Comparison of ENCODE assay signal across 16 mouse cellular contexts in genomic region chr11:74493936-74494335, GRCm38 (mm10).
DNase-seq lines count a peak whose midpoint lies in the region; ATAC-seq and TF ChIP-seq lines count a peak whose summit lies in the region.
"Had no signal": no experiment of that assay in that cellular context is flagged by ENCODE, and none has a peak within 500 bp of the region (broad histone marks: within the 10 kb centered on the region; RNA-seq: fewer than 3 reads in every experiment).

No protein-coding gene starts in this region.

- peaks cover 7% of the 10 kb centered on the region for H3K9me3 ChIP-seq in CH12.LX (replicated peaks; ENCODE audit: low read length)
- H3K9me3 ChIP-seq in intestine, embryonic 15.5 days, result no peaks in the 10 kb centered on the region
- H3K9me3 ChIP-seq in midbrain, embryonic 11.5 days (ENCODE audit: control insufficient read depth, low read length), result no peaks in the 10 kb centered on the region
- H3K9me3 ChIP-seq: limb, embryonic 12.5 days had no signal

- H3K36me3 ChIP-seq in CH12.LX (replicated peaks in 1 of 2; ENCODE audit: control insufficient read depth in 1 of 2, insufficient read depth in 1 of 2, low read length in 1 of 2), result peaks cover 21 to 84% of the 10 kb centered on the region in 2 experiments
- H3K36me3 ChIP-seq in intestine, embryonic 15.5 days, result no peaks in the 10 kb centered on the region
- H3K36me3 ChIP-seq in midbrain, embryonic 11.5 days (ENCODE audit: control insufficient read depth, insufficient read depth, low read length), result no peaks in the 10 kb centered on the region
- H3K36me3 ChIP-seq: limb, embryonic 12.5 days had no signal

- H3K27me3 ChIP-seq in CH12.LX (replicated peaks), result no peaks in the 10 kb centered on the region
- H3K27me3 ChIP-seq in intestine, embryonic 15.5 days (replicated peaks), result no peaks in the 10 kb centered on the region
- H3K27me3 ChIP-seq in midbrain, embryonic 11.5 days (ENCODE audit: control insufficient read depth, insufficient read depth, low read length), result no peaks in the 10 kb centered on the region
- H3K27me3 ChIP-seq: limb, embryonic 12.5 days had no signal

- intact Hi-C loops in left cerebral cortex, postnatal 25 days (cut with DNase I), result no loop called here

- dilution Hi-C loops in CH12.LX (cut with MboI; ENCODE audit: extremely low pct_ligation_motif_present, extremely low pct_unique_long_range_greater_than_20kb, low sequenced_read_pairs), result no loop called here

- no peak for TF ChIP-seq EP300 in CH12.LX (IDR thresholded peaks at IDR 0.05; ENCODE audit: low read length)

- no peak for TF ChIP-seq CTCF in CH12.LX (conservative IDR thresholded peaks at IDR 0.05 in 1 of 2, IDR thresholded peaks at IDR 0.05 in 1 of 2; ENCODE audit: low read depth in 2 of 2, low read length in 2 of 2)

- TF ChIP-seq POLR2A in CH12.LX (IDR thresholded peaks at IDR 0.05; ENCODE audit: low read depth, low read length), result no peak

- peaks cover 29 to 89% of the 10 kb centered on the region in 2 experiments for H3K4me1 ChIP-seq in CH12.LX (ENCODE audit: control insufficient read depth in 1 of 2, insufficient read depth in 2 of 2)
- H3K4me1 ChIP-seq in intestine, embryonic 15.5 days (replicated peaks), result peaks cover 16% of the 10 kb centered on the region
- H3K4me1 ChIP-seq in midbrain, embryonic 11.5 days (ENCODE audit: control insufficient read depth, insufficient read depth, low read length), result no peaks in the 10 kb centered on the region

- H3K9ac ChIP-seq in CH12.LX (ENCODE audit: insufficient read depth, low read depth), result no peak overlapping the region
- H3K9ac ChIP-seq in intestine, embryonic 15.5 days, result no peak overlapping the region
- H3K9ac ChIP-seq in midbrain, embryonic 11.5 days (ENCODE audit: low read length), result no peak overlapping the region
- H3K9ac ChIP-seq: forebrain, postnatal 0 days; limb, embryonic 12.5 days had no signal

- TF ChIP-seq RAD21 in CH12.LX (IDR thresholded peaks at IDR 0.05; ENCODE audit: low read depth, low read length), result no peak

- H3K79me2 ChIP-seq in CH12.LX (replicated peaks; ENCODE audit: control insufficient read depth, extremely low read depth, insufficient read depth, poor library complexity, severe bottlenecking), result peaks cover 85% of the 10 kb centered on the region

- H3K4me3 ChIP-seq in CH12.LX (replicated peaks in 1 of 3; ENCODE audit: low read depth in 2 of 3, low read length in 2 of 3, poor library complexity in 1 of 3), result no peak overlapping the region
- no peak overlapping the region for H3K4me3 ChIP-seq in intestine, embryonic 15.5 days (replicated peaks)
- no peak overlapping the region for H3K4me3 ChIP-seq in midbrain, embryonic 11.5 days (ENCODE audit: low read depth, low read length)
- H3K4me3 ChIP-seq: limb, embryonic 12.5 days had no signal

- no peak overlapping the region for H3K27ac ChIP-seq in CH12.LX (ENCODE audit: insufficient read depth, low read depth)
- H3K27ac ChIP-seq in intestine, embryonic 15.5 days, result peak overlapping the region; percentile 34; the same call in 1 of the 2 replicates
- no peak overlapping the region for H3K27ac ChIP-seq in midbrain, embryonic 11.5 days (ENCODE audit: low read depth, low read length)
- H3K27ac ChIP-seq: limb, embryonic 12.5 days had no signal

- H3K4me2 ChIP-seq in CH12.LX (ENCODE audit: insufficient read depth, low read depth, poor library complexity, severe bottlenecking), result no peak overlapping the region
- H3K4me2 ChIP-seq in intestine, embryonic 15.5 days (replicated peaks), result no peak overlapping the region
- H3K4me2 ChIP-seq in midbrain, embryonic 11.5 days, result no peak overlapping the region
- H3K4me2 ChIP-seq: limb, embryonic 12.5 days had no signal

- ATAC-seq in intestine, embryonic 15.5 days, result no peak
- no peak for ATAC-seq in midbrain, embryonic 11.5 days (ENCODE audit: low FRiP score)
- ATAC-seq: forebrain, postnatal 0 days had no signal

- in situ Hi-C loops in CH12.LX (cut with MboI; ENCODE audit: low pct_ligation_motif_present, low pct_unique_long_range_greater_than_20kb, low sequenced_read_pairs), result no loop called here

- DNase-seq in kidney, postnatal 25 days, result peak; percentile 21 to 64
- no peak for DNase-seq in kidney, adult 11 months
- DNase-seq in CH12.LX (ENCODE audit: extremely low read depth) (no peak), ZHBTc4 (ENCODE audit: low read depth, low spot score) (peak; percentile 37)
- no peak for DNase-seq in left cerebral cortex, postnatal 25 days (ENCODE audit: low spot score in 2 of 2)
- DNase-seq in midbrain, embryonic 11.5 days (ENCODE audit: low spot score, missing footprints), result no peak
- DNase-seq in ovary, adult 18-20 months (ENCODE audit: low spot score), result no peak
- DNase-seq: adrenal gland, postnatal 10 days; cerebellum, adult 9-11 months; forebrain, postnatal 0 days; gastrocnemius, postnatal 14 days; kidney, adult 18-20 months; layer of hippocampus, postnatal 36 days; retina, postnatal 1 day had no signal

- 53% methylated on average over 8 of the region's 8 CpGs for WGBS in intestine, embryonic 15.5 days
- WGBS in midbrain, embryonic 11.5 days, result 79% methylated on average over 8 of the region's 8 CpGs

TF ChIP-seq in CH12.LX, 34 proteins besides CTCF, POLR2A, EP300 and RAD21:
- TF ChIP-seq BHLHE40 (IDR thresholded peaks at IDR 0.05; ENCODE audit: low read depth, low read length) (peak; percentile 32; the same call in 1 of the 2 replicates), MYC (IDR thresholded peaks at IDR 0.05; ENCODE audit: low read depth, low read length) (no peak), CHD2 (IDR thresholded peaks at IDR 0.05; ENCODE audit: low read length) (no peak), MEF2A (IDR thresholded peaks at IDR 0.05; ENCODE audit: borderline replicate concordance, low read depth, low read length) (no peak), JUN (IDR thresholded peaks at IDR 0.05; ENCODE audit: insufficient read depth, low read depth, low read length) (no peak)
TF ChIP-seq in CH12.LX: peak in this region for 1.

Comparison
In these comparisons a context has a peak if more than half of its experiments do, and no peak if none do; other contexts are left out.
1. DNase-seq: peak in kidney, postnatal 25 days (2 of 2) and ZHBTc4 (single experiment); none in kidney, adult 11 months (single experiment), CH12.LX (single experiment), left cerebral cortex, postnatal 25 days (0 of 2), midbrain, embryonic 11.5 days (single experiment) and ovary, adult 18-20 months (single experiment).